Mouse (Mus musculus) midbrain, postnatal 0 days (tissue): ENCODE results near the gene Traip. TPM values are rescaled to one million over a fixed set of nuclear protein-coding genes. Genes with fewer than 3 reads are reported as not detected.

Experiments used
- ATAC-seq: fragments of 200-750 bp; cut with Nextera tagmentation; 2 replicates; pipeline ENCODE4 v1.8.0; 2017; ENCODE audit warnings: moderate number of reproducible peaks, mild to moderate bottlenecking, moderate TSS enrichment, moderate library complexity; ENCODE audit not compliant: low FRiP score
- DNase-seq: peaks from one replicate; pipeline ENCODE4 v3.0.0-alpha.2; 2015; ENCODE audit warnings: low spot score
- H3K27ac ChIP-seq: fragments of 300-500 bp; sonication (generic); 2 replicates; pipeline ENCODE4 v1.5.1; 2014; ENCODE audit warnings: low read depth, mild to moderate bottlenecking, low read length, mixed read lengths
- H3K27me3 ChIP-seq: fragments of 300-500 bp; sonication (generic); 2 replicates; pipeline ENCODE4 v1.6.1; 2014; ENCODE audit warnings: low read length, control low read depth, mixed read lengths; ENCODE audit not compliant: insufficient read depth
- H3K36me3 ChIP-seq: fragments of 300-500 bp; sonication (generic); 2 replicates; pipeline ENCODE4 v1.6.1; 2014; ENCODE audit warnings: low read length, control low read depth, mixed read lengths; ENCODE audit not compliant: insufficient read depth
- H3K4me1 ChIP-seq: fragments of 300-500 bp; sonication (generic); 2 replicates; pipeline ENCODE4 v1.6.1; 2014; ENCODE audit warnings: mild to moderate bottlenecking, control low read depth, antibody characterized with exemption, low read length, mixed read lengths; ENCODE audit not compliant: insufficient read depth
- H3K4me2 ChIP-seq: fragments of 300-500 bp; sonication (generic); 2 replicates; pipeline ENCODE4 v1.6.1; 2014; ENCODE audit warnings: low read depth, mild to moderate bottlenecking, low read length, mixed read lengths; ENCODE audit not compliant: poor library complexity, severe bottlenecking
- H3K4me3 ChIP-seq: fragments of 300-500 bp; sonication (generic); 2 replicates; pipeline ENCODE4 v1.5.1; 2014; ENCODE audit warnings: low read depth, mild to moderate bottlenecking, low read length, moderate library complexity
- H3K9ac ChIP-seq: fragments of 300-500 bp; sonication (generic); replicated peaks from 2 replicates; pipeline ENCODE4 v1.6.1; 2014; ENCODE audit warnings: mild to moderate bottlenecking, low read length, moderate library complexity, mixed read lengths; ENCODE audit not compliant: poor library complexity, severe bottlenecking
- H3K9me3 ChIP-seq: fragments of 300-500 bp; sonication (generic); 2 replicates; pipeline ENCODE4 v1.6.1; 2016; ENCODE audit warnings: low read length, control low read depth
- CTCF ChIP-seq: IDR thresholded peaks from 2 replicates; pipeline ENCODE4 v1.5.1; 2016; ENCODE audit warnings: antibody characterized with exemption, mild to moderate bottlenecking
- WGBS: fragments of 180-500 bp; shearing (Covaris S2); extraction: QIAGEN DNeasy Blood & Tissue Kit; methylation state at CpG from one replicate; pipeline ENCODE4 v1.1.7; 2014; 5-methylcytosine and 5-hydroxymethylcytosine counted together
- polyA plus RNA-seq: library from polyadenylated mRNA; unstranded; fragments of >200 nt; fragmentation: Nextera tagmentation; extraction: Ambion mirVana; gene quantifications from 2 replicates; pipeline ENCODE4 v1.2.1, GENCODE M21; 2015
- total RNA-seq: library from RNA; depleted of rRNA; stranded (reverse); fragments of >200 nt; gene quantifications from 2 replicates; pipeline ENCODE4 v1.2.3, GENCODE M21; 2014

The Traip gene
- total and polyA plus RNA-seq, 2 experiments from 2014 or later = 9.0 to 11.6 TPM

DNA sequence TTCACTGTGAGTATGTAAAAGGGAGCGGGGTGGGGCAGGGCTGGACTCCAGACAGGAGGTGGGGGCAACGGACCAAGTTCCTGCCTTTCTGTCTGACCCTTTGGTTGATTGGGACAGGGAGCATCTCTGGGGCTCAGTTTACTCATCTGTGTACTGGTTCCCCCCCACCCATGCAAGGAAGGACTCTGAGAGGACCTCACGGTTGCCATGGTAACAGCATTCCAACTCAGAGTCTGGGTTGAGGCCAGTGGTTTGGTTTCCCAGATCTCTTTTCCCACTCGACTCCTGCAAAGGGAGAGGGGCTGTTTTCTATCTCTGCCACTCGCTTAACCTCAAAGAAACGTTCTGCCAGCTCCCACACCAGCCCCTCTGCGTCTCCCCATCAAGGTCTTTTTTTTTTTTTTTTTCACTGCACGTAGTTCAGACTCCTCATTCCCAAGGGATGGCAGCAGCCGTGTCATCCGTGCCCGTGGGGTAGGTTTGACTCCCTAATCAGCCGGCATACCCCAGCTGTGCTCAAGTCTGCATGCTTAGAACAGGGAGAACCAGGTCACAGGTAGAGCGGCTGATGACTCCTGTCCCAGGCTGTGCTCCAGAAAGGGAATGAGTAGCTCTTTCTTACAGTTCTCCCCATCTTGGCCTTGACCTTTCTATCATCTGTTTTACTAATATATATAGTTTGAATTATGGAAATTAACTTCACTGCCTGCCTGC lies 31.9 kb upstream of the Traip start:
- no peak for TF ChIP-seq CTCF
- H3K4me3 ChIP-seq = no peak overlapping the region
- H3K27me3 ChIP-seq = no peaks in the 10 kb centered on the region
- DNase-seq = peak; percentile 71
- no peak overlapping the region for H3K4me2 ChIP-seq
- peak; percentile 64; the same call in 1 of the 2 replicates for ATAC-seq
- 19% methylated on average over 13 of the region's 13 CpGs for WGBS
- no peak overlapping the region for H3K9ac ChIP-seq
- H3K27ac ChIP-seq = peak overlapping the region; percentile 62
- no peaks in the 10 kb centered on the region for H3K9me3 ChIP-seq
- peaks cover 14% of the 10 kb centered on the region; the same call in 1 of the 2 replicates for H3K4me1 ChIP-seq
- no peaks in the 10 kb centered on the region for H3K36me3 ChIP-seq

DNA sequence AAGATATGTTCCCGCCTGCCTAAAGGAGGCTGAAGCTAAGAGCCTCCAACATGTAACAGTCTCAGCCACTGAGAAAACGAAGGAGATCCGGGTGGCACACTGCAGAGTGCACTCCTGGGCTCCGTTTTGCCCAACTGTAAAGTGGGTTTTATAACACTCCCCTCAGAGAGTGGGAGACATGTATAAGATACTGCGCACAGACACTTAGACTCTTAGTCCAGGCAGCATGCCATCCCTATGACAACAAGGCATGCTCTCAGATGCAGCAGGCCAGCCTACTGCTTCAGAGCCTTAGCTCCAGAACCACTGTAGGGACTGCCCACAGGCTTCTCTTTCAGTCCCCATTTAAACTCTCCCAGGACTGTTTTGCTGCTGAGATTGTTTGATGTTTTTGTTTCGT lies 31.1 kb upstream of the Traip start:
- no peak for TF ChIP-seq CTCF
- Histone ChIP-seq H3K9me3 (no peaks in the 10 kb centered on the region), H3K27ac (peak overlapping the region; percentile 59; the same call in 1 of the 2 replicates), H3K4me1 (peaks cover 19% of the 10 kb centered on the region; the same call in 1 of the 2 replicates), H3K4me2 (no peak overlapping the region), H3K36me3 (no peaks in the 10 kb centered on the region), H3K27me3 (no peaks in the 10 kb centered on the region), H3K9ac (no peak overlapping the region), H3K4me3 (no peak overlapping the region)
- 80% methylated on average over 6 of the region's 6 CpGs for WGBS
- no peak for ATAC-seq
- no peak for DNase-seq

DNA sequence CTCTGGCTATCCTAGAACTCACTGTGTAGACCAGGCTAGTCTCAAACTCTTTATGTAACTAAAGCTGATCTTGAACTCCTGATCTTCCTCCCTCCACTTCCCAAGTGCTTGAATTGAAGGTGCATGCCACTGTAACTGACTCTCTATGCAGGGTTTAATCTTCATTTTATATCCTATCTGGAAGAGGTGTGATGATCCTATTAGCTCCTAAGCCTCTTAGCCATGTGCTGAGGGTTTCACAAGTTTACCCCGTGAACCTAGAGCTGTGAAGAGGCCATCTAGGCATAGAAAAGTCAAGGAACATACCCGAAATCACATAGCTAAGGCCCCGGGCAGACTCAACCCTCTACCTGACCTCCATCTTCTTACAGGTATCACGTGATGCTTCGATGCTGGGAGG lies 30.5 kb upstream of the Traip start:
- Histone ChIP-seq H3K27me3 (no peaks in the 10 kb centered on the region), H3K9me3 (no peaks in the 10 kb centered on the region), H3K36me3 (no peaks in the 10 kb centered on the region), H3K4me1 (peaks cover 19% of the 10 kb centered on the region; the same call in 1 of the 2 replicates), H3K9ac (no peak overlapping the region), H3K4me3 (no peak overlapping the region), H3K4me2 (no peak overlapping the region), H3K27ac (no peak overlapping the region)
- ATAC-seq (no peak), DNase-seq (no peak)
- no peak for TF ChIP-seq CTCF
- 73% methylated on average over 5 of the region's 5 CpGs for WGBS

DNA sequence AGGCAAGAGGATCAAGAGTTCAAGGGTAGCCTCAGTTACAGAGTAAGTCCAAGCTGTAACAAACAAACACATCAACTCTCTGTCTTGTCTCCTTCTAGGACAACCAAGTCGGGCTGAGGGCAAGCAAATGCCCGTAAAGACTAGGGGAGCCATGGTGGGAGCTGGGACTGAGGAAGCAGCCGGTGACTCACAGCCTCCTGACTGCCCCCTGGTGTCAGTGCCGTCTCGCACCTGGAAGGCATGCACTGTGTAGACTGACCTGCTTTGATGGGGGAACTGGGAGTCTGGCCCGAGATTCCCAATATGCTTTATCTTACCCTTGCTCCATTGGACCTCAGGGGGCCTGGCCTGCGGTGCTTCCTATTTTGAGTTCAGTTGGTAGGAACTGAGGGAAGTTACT lies 26.9 kb upstream of the Traip start:
- ATAC-seq = no peak
- H3K9ac ChIP-seq = no peak overlapping the region
- no peaks in the 10 kb centered on the region for H3K9me3 ChIP-seq
- H3K4me2 ChIP-seq = no peak overlapping the region
- peak; percentile 52 for TF ChIP-seq CTCF
- H3K36me3 ChIP-seq = no peaks in the 10 kb centered on the region
- H3K4me3 ChIP-seq = no peak overlapping the region
- WGBS = 26% methylated on average over 7 of the region's 7 CpGs
- peaks cover 21% of the 10 kb centered on the region; the same call in 1 of the 2 replicates for H3K4me1 ChIP-seq
- H3K27me3 ChIP-seq = no peaks in the 10 kb centered on the region
- H3K27ac ChIP-seq = 0 out of 2 replicates have a peak overlapping the region, but pooled peaks have one; percentile 12
- no peak for DNase-seq

DNA sequence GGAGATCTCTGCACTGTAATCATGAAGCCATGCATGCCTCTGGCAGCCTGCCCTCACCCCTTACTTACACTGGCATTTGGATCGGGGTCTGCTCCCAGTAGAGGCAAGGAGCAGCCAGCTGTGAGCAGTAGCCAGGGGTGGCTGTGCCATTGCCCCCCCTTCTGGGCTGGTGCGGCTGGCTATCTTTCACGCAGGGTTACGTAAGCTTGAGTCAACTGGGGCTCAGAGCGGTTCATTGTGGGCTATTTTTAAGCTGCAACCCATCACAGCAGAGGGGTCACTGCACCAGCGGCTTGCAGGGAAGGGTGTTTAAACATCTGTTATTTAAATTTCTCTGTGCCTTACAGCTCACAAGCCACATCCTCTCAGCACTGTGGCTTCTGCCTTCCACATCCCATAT lies 26.0 kb upstream of the Traip start:
- Histone ChIP-seq H3K9ac (no peak overlapping the region), H3K27ac (peak overlapping the region; percentile 12), H3K9me3 (no peaks in the 10 kb centered on the region), H3K4me2 (no peak overlapping the region), H3K27me3 (no peaks in the 10 kb centered on the region), H3K36me3 (no peaks in the 10 kb centered on the region), H3K4me1 (0 out of 2 replicates have a peak, but pooled peaks cover 14% of the 10 kb centered on the region), H3K4me3 (no peak overlapping the region)
- DNase-seq (no peak), ATAC-seq (no peak)
- no peak for TF ChIP-seq CTCF
- WGBS = 44% methylated on average over 6 of the region's 6 CpGs

DNA sequence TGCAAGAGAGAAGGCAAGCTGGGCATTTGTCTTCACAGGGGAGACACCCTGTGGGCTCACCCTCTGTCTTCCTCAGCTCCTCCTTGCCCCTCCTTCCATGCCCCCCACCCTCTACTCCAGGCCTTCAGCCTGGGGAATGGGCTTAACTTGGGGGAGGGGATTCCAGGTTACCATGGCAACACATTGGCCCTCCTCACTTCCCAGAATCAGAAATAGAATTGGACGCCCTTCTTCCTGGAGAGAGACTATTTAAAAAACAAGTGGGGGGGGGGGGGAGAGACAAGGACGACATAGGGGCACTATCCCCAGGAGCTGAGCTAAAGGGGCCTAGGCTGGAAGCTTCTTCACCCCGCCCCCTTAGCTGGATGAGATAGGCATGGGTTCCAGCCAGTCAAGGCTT lies 24.7 kb upstream of the Traip start:
- H3K4me1 ChIP-seq = 0 out of 2 replicates have a peak, but pooled peaks cover 14% of the 10 kb centered on the region
- 15% methylated on average over 3 of the region's 3 CpGs for WGBS
- no peak for ATAC-seq
- no peak overlapping the region for H3K4me2 ChIP-seq
- no peaks in the 10 kb centered on the region for H3K36me3 ChIP-seq
- no peak overlapping the region for H3K4me3 ChIP-seq
- no peak for DNase-seq
- H3K9me3 ChIP-seq = no peaks in the 10 kb centered on the region
- H3K9ac ChIP-seq = no peak overlapping the region
- H3K27ac ChIP-seq = peak overlapping the region; percentile 12; the same call in 1 of the 2 replicates
- TF ChIP-seq CTCF = no peak
- H3K27me3 ChIP-seq = no peaks in the 10 kb centered on the region
